Mouse (Mus musculus): ENCODE data around the gene Epn2. TPM values are rescaled to one million over a fixed set of nuclear protein-coding genes. Genes with fewer than 3 reads are reported as not detected.

Epn2 gene
- polyA plus RNA-seq, 1 experiment from 2014 or later, result 28.7 TPM

GRCm38 (mm10) chr11:61493525-61494128, 85.9 kb downstream of the Epn2 start:
- Histone ChIP-seq H3K4me2 (ENCODE audit: low read depth, low read length) (peak overlapping the region; percentile 92), H3K4me1 (replicated peaks; ENCODE audit: control insufficient read depth, insufficient read depth, low read length) (peaks cover 15% of the 10 kb centered on the region), H3K9me3 (ENCODE audit: control insufficient read depth, low read length) (no peaks in the 10 kb centered on the region), H3K4me3 (ENCODE audit: low read length) (peak overlapping the region; percentile 79), H3K9ac (ENCODE audit: low read length) (peak overlapping the region; percentile 85), H3K27me3 (ENCODE audit: control insufficient read depth, insufficient read depth, low read depth, low read length) (no peaks in the 10 kb centered on the region), H3K36me3 (ENCODE audit: control insufficient read depth, insufficient read depth, low read length) (peaks cover 36% of the 10 kb centered on the region), H3K27ac (ENCODE audit: low read length) (peak overlapping the region; percentile 87)
- peak; percentile 50 for ATAC-seq (ENCODE audit: low read depth)
- under 1% methylated on average over 42 of the region's 50 CpGs for WGBS

DNA sequence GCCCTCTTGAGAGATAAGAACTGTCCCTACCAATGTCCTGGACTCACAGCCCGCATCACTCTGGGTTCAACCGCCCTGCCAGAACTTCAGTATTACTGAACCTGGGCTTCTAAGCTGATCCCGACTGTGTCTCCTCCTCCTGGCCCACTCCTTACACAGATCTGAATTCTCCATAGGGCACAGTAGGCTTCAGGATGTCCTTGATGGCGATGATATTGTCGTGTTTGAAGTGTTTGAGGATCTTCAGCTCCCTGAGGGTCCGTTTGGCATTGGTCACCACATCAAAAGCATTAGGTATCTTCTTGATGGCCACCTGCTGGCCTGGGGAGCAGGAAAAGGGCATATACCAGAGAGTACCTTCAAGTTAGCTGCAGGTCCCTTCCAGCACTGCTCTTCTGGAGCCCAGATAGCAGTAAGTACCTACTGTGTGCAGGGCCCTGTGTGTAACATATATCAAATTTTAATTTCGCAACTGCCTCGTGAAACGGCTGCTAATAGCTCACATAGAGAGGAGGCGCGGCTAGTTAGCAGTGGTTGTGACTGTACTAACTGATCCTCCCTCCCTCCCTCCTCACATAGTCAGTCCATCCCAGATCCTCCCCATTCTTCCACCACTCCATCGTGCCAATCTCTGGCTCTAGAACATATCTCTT, 86.6 kb downstream of the Epn2 start:
- Histone ChIP-seq H3K9ac (ENCODE audit: low read length) (peak overlapping the region; percentile 85), H3K4me3 (ENCODE audit: low read length) (peak overlapping the region; percentile 79), H3K27ac (ENCODE audit: low read length) (peak overlapping the region; percentile 87; the same call in 1 of the 2 replicates), H3K27me3 (ENCODE audit: control insufficient read depth, insufficient read depth, low read depth, low read length) (no peaks in the 10 kb centered on the region), H3K4me2 (ENCODE audit: low read depth, low read length) (peak overlapping the region; percentile 92), H3K9me3 (ENCODE audit: control insufficient read depth, low read length) (no peaks in the 10 kb centered on the region), H3K36me3 (ENCODE audit: control insufficient read depth, insufficient read depth, low read length) (peaks cover 43% of the 10 kb centered on the region), H3K4me1 (replicated peaks; ENCODE audit: control insufficient read depth, insufficient read depth, low read length) (peaks cover 21% of the 10 kb centered on the region)
- 55% methylated on average over 12 of the region's 12 CpGs for WGBS
- ATAC-seq (ENCODE audit: low read depth), result no peak

DNA sequence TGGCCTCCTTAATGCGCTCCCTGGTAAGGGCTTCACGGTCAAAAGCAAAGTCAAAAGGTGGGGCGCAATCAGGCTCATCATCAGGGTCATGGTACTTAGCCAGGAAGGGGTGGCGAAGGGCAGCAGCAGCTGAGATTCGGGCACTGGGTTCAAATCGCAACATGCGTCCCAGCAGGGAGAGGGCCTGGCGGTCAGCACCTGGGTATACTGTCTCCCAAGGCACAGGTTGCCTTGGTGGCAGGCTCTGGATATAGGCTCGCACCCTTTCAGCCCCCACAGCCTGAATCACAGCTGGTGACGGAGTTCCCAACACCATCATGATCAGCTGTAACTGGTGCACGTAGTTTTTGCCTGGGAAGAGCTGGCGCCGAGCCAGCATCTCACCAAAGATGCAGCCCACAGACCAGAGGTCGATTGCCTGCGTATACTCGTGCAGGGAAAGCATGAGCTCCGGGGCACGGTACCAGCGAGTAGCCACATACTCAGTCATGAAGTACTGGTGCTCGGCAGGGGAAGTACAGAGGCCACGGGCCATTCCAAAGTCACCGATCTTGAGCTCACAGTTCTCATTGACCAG, 88.5 kb downstream of the Epn2 start:
- Histone ChIP-seq H3K4me2 (ENCODE audit: low read depth, low read length) (no peak overlapping the region), H3K4me1 (replicated peaks; ENCODE audit: control insufficient read depth, insufficient read depth, low read length) (peaks cover 22% of the 10 kb centered on the region), H3K4me3 (ENCODE audit: low read length) (no peak overlapping the region), H3K9me3 (ENCODE audit: control insufficient read depth, low read length) (no peaks in the 10 kb centered on the region), H3K27me3 (ENCODE audit: control insufficient read depth, insufficient read depth, low read depth, low read length) (no peaks in the 10 kb centered on the region), H3K27ac (ENCODE audit: low read length) (no peak overlapping the region), H3K36me3 (ENCODE audit: control insufficient read depth, insufficient read depth, low read length) (peaks cover 44% of the 10 kb centered on the region), H3K9ac (ENCODE audit: low read length) (no peak overlapping the region)
- ATAC-seq (ENCODE audit: low read depth), result no peak
- 82% methylated on average over 22 of the region's 22 CpGs for WGBS

DNA sequence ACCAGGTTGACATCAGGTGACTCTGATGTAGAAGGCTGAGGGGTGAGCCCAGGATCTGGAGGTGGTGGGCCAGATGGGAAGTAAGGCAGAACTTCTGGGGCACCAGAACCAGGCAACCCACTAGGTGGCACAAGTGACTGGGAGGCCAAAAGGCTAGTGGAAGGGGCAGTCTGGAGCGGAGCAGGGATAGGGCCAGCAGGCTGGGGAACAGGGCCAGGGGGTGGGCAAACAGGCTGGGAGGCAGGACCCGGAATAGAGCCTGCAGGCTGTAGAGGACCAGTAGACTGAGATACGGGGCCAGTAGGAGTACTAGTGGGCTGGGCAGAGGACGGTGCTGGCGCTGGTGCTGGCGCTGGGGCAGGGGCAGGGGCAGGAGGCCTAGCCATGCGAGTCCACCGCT, 89.6 kb downstream of the Epn2 start:
- Histone ChIP-seq H3K9ac (ENCODE audit: low read length) (0 out of 2 replicates have a peak overlapping the region, but pooled peaks have one; percentile 19), H3K4me3 (ENCODE audit: low read length) (no peak overlapping the region), H3K27ac (ENCODE audit: low read length) (0 out of 2 replicates have a peak overlapping the region, but pooled peaks have one; percentile 7), H3K36me3 (ENCODE audit: control insufficient read depth, insufficient read depth, low read length) (peaks cover 44% of the 10 kb centered on the region), H3K4me1 (replicated peaks; ENCODE audit: control insufficient read depth, insufficient read depth, low read length) (peaks cover 15% of the 10 kb centered on the region), H3K27me3 (ENCODE audit: control insufficient read depth, insufficient read depth, low read depth, low read length) (no peaks in the 10 kb centered on the region), H3K9me3 (ENCODE audit: control insufficient read depth, low read length) (no peaks in the 10 kb centered on the region), H3K4me2 (ENCODE audit: low read depth, low read length) (no peak overlapping the region)
- ATAC-seq (ENCODE audit: low read depth), result no peak
- WGBS, result 77% methylated on average over 6 of the region's 8 CpGs

- no peak overlapping the region for H3K4me2 ChIP-seq (ENCODE audit: low read depth, low read length)
- ATAC-seq (ENCODE audit: low read depth), result no peak
- no peaks in the 10 kb centered on the region for H3K27me3 ChIP-seq (ENCODE audit: control insufficient read depth, insufficient read depth, low read depth, low read length)
- no peak overlapping the region for H3K27ac ChIP-seq (ENCODE audit: low read length)
- peaks cover 14% of the 10 kb centered on the region for H3K4me1 ChIP-seq (replicated peaks; ENCODE audit: control insufficient read depth, insufficient read depth, low read length)
- WGBS, result 61% methylated on average over 2 of the region's 2 CpGs
- no peaks in the 10 kb centered on the region for H3K9me3 ChIP-seq (ENCODE audit: control insufficient read depth, low read length)
- H3K9ac ChIP-seq (ENCODE audit: low read length), result no peak overlapping the region
- peaks cover 44% of the 10 kb centered on the region for H3K36me3 ChIP-seq (ENCODE audit: control insufficient read depth, insufficient read depth, low read length)
- H3K4me3 ChIP-seq (ENCODE audit: low read length), result no peak overlapping the region
These were observed 90.4 kb downstream of the Epn2 start for GRCm38 (mm10) chr11:61489085-61489484.

DNA sequence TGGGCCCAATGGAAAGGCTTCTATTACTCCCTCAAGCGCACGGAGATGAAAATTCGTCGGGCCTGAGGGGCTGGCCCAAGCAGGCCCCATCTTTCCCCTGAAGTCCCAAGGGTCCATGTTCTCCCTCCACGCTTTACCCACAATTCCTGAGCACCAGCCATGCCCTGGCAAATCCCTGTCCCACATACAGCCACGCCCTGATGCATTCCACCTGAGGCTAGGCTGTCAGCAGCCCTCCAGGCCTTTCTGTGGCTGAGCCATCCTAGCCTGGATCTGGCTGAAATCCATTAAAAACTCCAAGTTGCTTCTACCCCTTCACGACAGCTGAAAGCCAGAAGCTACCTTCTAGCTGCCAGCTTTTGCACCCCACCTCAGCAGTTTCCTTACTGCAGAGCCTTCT, 91.6 kb downstream of the Epn2 start:
- Histone ChIP-seq H3K27me3 (ENCODE audit: control insufficient read depth, insufficient read depth, low read depth, low read length) (no peaks in the 10 kb centered on the region), H3K27ac (ENCODE audit: low read length) (peak overlapping the region; percentile 97), H3K4me1 (replicated peaks; ENCODE audit: control insufficient read depth, insufficient read depth, low read length) (peaks cover 11% of the 10 kb centered on the region), H3K4me2 (ENCODE audit: low read depth, low read length) (peak overlapping the region; percentile 35), H3K4me3 (ENCODE audit: low read length) (peak overlapping the region; percentile 57), H3K9ac (ENCODE audit: low read length) (peak overlapping the region; percentile 22; the same call in 1 of the 2 replicates), H3K36me3 (ENCODE audit: control insufficient read depth, insufficient read depth, low read length) (peaks cover 44% of the 10 kb centered on the region), H3K9me3 (ENCODE audit: control insufficient read depth, low read length) (no peaks in the 10 kb centered on the region)
- no peak for ATAC-seq (ENCODE audit: low read depth)
- WGBS, result 80% methylated on average over 7 of the region's 7 CpGs

DNA sequence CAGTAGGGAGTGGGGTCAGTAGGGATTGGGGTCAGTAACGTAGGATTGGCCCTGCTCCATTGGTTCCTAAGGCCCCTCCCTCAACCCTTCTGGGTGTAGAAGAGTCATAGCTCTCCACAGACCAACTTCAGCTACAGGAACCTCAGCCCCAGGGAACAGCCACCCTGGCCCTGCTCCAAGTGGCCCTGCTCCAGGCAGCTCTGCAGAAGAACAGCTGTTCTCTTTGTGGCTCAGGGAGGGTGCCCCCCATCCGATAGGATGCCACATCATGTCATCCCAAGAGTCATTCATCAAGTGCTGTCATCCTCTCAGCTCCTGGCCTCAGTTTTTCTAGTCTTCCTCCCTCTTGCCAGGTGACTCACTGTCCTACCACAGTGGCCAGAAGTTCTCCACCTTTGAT, 92.1 kb downstream of the Epn2 start:
- no peak overlapping the region for H3K9ac ChIP-seq (ENCODE audit: low read length)
- peaks cover 44% of the 10 kb centered on the region for H3K36me3 ChIP-seq (ENCODE audit: control insufficient read depth, insufficient read depth, low read length)
- no peaks in the 10 kb centered on the region for H3K9me3 ChIP-seq (ENCODE audit: control insufficient read depth, low read length)
- H3K27me3 ChIP-seq (ENCODE audit: control insufficient read depth, insufficient read depth, low read depth, low read length), result no peaks in the 10 kb centered on the region
- peak overlapping the region; percentile 57 for H3K4me3 ChIP-seq (ENCODE audit: low read length)
- peak overlapping the region; percentile 97 for H3K27ac ChIP-seq (ENCODE audit: low read length)
- peak; percentile 27 for ATAC-seq (ENCODE audit: low read depth)
- peaks cover 6% of the 10 kb centered on the region for H3K4me1 ChIP-seq (replicated peaks; ENCODE audit: control insufficient read depth, insufficient read depth, low read length)
- H3K4me2 ChIP-seq (ENCODE audit: low read depth, low read length), result peak overlapping the region; percentile 35
- 35% methylated on average over 2 of the region's 2 CpGs for WGBS

DNA sequence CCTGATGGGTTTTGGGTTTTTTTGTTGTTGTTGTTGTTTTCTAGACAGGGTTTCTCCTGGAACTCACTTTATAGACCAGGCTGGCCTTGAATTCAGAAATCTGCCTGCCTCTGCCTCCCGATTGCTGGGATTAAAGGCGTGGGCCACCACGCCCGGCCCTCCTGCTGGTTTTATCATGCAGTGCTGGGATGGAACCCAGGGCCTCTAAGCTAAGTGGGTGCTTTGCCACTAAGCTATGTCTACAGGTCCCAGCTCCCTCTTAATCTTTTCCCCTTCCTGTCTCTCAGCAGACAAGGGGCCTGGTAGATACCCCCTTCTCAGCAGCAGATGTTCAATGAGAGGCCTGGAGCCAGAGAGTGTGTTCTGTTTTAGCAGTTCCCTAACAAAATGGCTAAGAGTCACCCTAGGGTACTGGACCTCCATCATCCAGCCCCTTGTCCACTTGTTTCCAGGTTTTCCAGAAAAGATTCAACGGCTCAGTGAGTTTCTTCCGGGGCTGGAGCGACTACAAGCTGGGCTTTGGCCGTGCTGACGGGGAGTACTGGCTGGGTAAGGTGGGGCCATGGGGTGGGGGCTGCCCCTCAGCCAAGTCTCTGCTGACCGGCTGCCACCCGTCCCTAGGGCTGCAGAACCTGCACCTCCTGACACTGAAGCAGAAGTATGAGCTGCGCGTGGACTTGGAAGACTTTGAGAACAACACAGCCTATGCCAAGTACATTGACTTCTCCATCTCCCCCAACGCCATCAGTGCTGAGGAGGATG, 92.8 kb downstream of the Epn2 start:
- peak overlapping the region; percentile 57 for H3K4me3 ChIP-seq (ENCODE audit: low read length)

More for the DNA sequence above, 92.8 kb downstream of the Epn2 start:
- Histone ChIP-seq H3K9ac (ENCODE audit: low read length) (peak overlapping the region; percentile 78), H3K4me2 (ENCODE audit: low read depth, low read length) (peak overlapping the region; percentile 35), H3K36me3 (ENCODE audit: control insufficient read depth, insufficient read depth, low read length) (peaks cover 37% of the 10 kb centered on the region), H3K27ac (ENCODE audit: low read length) (peak overlapping the region; percentile 97), H3K9me3 (ENCODE audit: control insufficient read depth, low read length) (no peaks in the 10 kb centered on the region), H3K27me3 (ENCODE audit: control insufficient read depth, insufficient read depth, low read depth, low read length) (no peaks in the 10 kb centered on the region), H3K4me1 (replicated peaks; ENCODE audit: control insufficient read depth, insufficient read depth, low read length) (peaks cover 8% of the 10 kb centered on the region)
- WGBS, result 67% methylated on average over 14 of the region's 14 CpGs
- no peak for ATAC-seq (ENCODE audit: low read depth)

Data from lung, embryonic 16.5 days (tissue).